Mouse (Mus musculus): Measurements from ENCODE around the gene Ksr2. TPM values are rescaled to one million over a fixed set of nuclear protein-coding genes. Genes with fewer than 3 reads are reported as not detected.

Ksr2 gene
- total and polyA plus RNA-seq, 3 experiments = not detected

- no peak overlapping the region for H3K4me3 ChIP-seq (ENCODE audit: control insufficient read depth in 1 of 2, insufficient read depth in 1 of 2, low read depth in 2 of 2, low read length in 2 of 2)
- no peak overlapping the region for H3K27ac ChIP-seq (ENCODE audit: control insufficient read depth, low read depth, low read length)
- peaks cover 0 to 4% of the 10 kb centered on the region in 2 experiments; a peak in 2 of 4 replicates for H3K36me3 ChIP-seq (ENCODE audit: control insufficient read depth in 1 of 2, insufficient read depth in 2 of 2, low read length in 2 of 2)
- no peaks in the 10 kb centered on the region for H3K79me2 ChIP-seq (ENCODE audit: control insufficient read depth, insufficient read depth, low read length, poor library complexity)
- H3K9ac ChIP-seq (ENCODE audit: control insufficient read depth, low read depth, low read length, poor library complexity, severe bottlenecking) = no peak overlapping the region
- H3K9me3 ChIP-seq (replicated peaks; ENCODE audit: insufficient read depth, low read length) = no peaks in the 10 kb centered on the region
- H3K27me3 ChIP-seq (ENCODE audit: control insufficient read depth in 1 of 2, insufficient read depth in 2 of 2, low read length in 2 of 2) = no peaks in the 10 kb centered on the region
- DNase-seq (ENCODE audit: low read depth, low spot score) = no peak
- TF ChIP-seq CHD2 (IDR thresholded peaks at IDR 0.05; ENCODE audit: low read length) (no peak), TAL1 (IDR thresholded peaks at IDR 0.05; ENCODE audit: low read length) (no peak), TCF12 (IDR thresholded peaks at IDR 0.05; ENCODE audit: low read depth, low read length) (no peak), MEF2A (IDR thresholded peaks at IDR 0.05; ENCODE audit: extremely low read depth, insufficient replicate concordance, low read depth, low read length, poor library complexity, severe bottlenecking) (no peak), GATA1 (IDR thresholded peaks at IDR 0.05; ENCODE audit: low read depth, low read length) (no peak), ZKSCAN1 (IDR thresholded peaks at IDR 0.05; ENCODE audit: low read depth, low read length) (no peak), MXI1 (IDR thresholded peaks at IDR 0.05; ENCODE audit: low read depth, low read length) (no peak), RAD21 (IDR thresholded peaks at IDR 0.05; ENCODE audit: low read depth, low read length) (no peak), POLR2AphosphoS5 (IDR thresholded peaks at IDR 0.05; ENCODE audit: borderline replicate concordance, low read depth, low read length) (no peak), USF2 (IDR thresholded peaks at IDR 0.05; ENCODE audit: borderline replicate concordance in 1 of 2, insufficient read depth in 1 of 2, low read depth in 1 of 2, low read length in 2 of 2) (no peak), ETS1 (IDR thresholded peaks at IDR 0.05; ENCODE audit: low read depth, low read length) (no peak), ZNF384 (IDR thresholded peaks at IDR 0.05; ENCODE audit: low read depth, low read length) (no peak), KAT2A (conservative IDR thresholded peaks at IDR 0.05; ENCODE audit: low read depth, low read length) (no peak), MYC (IDR thresholded peaks at IDR 0.05; ENCODE audit: low read depth, low read length) (no peak), MAFK (IDR thresholded peaks at IDR 0.05; ENCODE audit: borderline replicate concordance, low read depth, low read length) (no peak), USF1 (IDR thresholded peaks at IDR 0.05; ENCODE audit: low read depth, low read length) (no peak)
- H3K4me1 ChIP-seq (ENCODE audit: control insufficient read depth in 1 of 2, insufficient read depth in 2 of 2, low read length in 2 of 2) = peaks cover 0 to 9% of the 10 kb centered on the region in 2 experiments; a peak in 2 of 4 replicates
Observed at GRCm38 (mm10) chr5:117455546-117455945, 41.7 kb downstream of the Ksr2 start.

GRCm38 (mm10) chr5:117457121-117457520 is 43.3 kb downstream of the Ksr2 start:
- DNase-seq (ENCODE audit: low read depth, low spot score) = no peak
- Histone ChIP-seq H3K36me3 (ENCODE audit: control insufficient read depth in 1 of 2, insufficient read depth in 2 of 2, low read length in 2 of 2) (peaks cover 0 to 4% of the 10 kb centered on the region in 2 experiments; a peak in 2 of 4 replicates), H3K27ac (ENCODE audit: control insufficient read depth, low read depth, low read length) (no peak overlapping the region), H3K4me3 (ENCODE audit: control insufficient read depth in 1 of 2, insufficient read depth in 1 of 2, low read depth in 2 of 2, low read length in 2 of 2) (no peak overlapping the region), H3K9me3 (replicated peaks; ENCODE audit: insufficient read depth, low read length) (no peaks in the 10 kb centered on the region), H3K9ac (ENCODE audit: control insufficient read depth, low read depth, low read length, poor library complexity, severe bottlenecking) (no peak overlapping the region), H3K79me2 (ENCODE audit: control insufficient read depth, insufficient read depth, low read length, poor library complexity) (no peaks in the 10 kb centered on the region), H3K4me1 (ENCODE audit: control insufficient read depth in 1 of 2, insufficient read depth in 2 of 2, low read length in 2 of 2) (peaks cover 0 to 9% of the 10 kb centered on the region in 2 experiments; a peak in 2 of 4 replicates), H3K27me3 (ENCODE audit: control insufficient read depth in 1 of 2, insufficient read depth in 2 of 2, low read length in 2 of 2) (no peaks in the 10 kb centered on the region)
- TF ChIP-seq ZMIZ1 (IDR thresholded peaks at IDR 0.05; ENCODE audit: low read depth, low read length) (no peak), MEF2A (IDR thresholded peaks at IDR 0.05; ENCODE audit: extremely low read depth, insufficient replicate concordance, low read depth, low read length, poor library complexity, severe bottlenecking) (no peak), NRF1 (IDR thresholded peaks at IDR 0.05; ENCODE audit: insufficient read depth, low read depth, low read length, poor library complexity, severe bottlenecking) (no peak), CHD2 (IDR thresholded peaks at IDR 0.05; ENCODE audit: low read length) (no peak), MXI1 (IDR thresholded peaks at IDR 0.05; ENCODE audit: low read depth, low read length) (no peak), MAFK (IDR thresholded peaks at IDR 0.05; ENCODE audit: borderline replicate concordance, low read depth, low read length) (no peak), CHD1 (IDR thresholded peaks at IDR 0.05; ENCODE audit: low read depth, low read length) (no peak), MYC (IDR thresholded peaks at IDR 0.05; ENCODE audit: low read depth, low read length) (no peak)
